Mouse (Mus musculus) thymus, adult 2 months (tissue): Measurements from ENCODE around the gene Ppp1r18.

Experiments used
- CTCF ChIP-seq: fragments of 200-500 bp; IDR thresholded peaks from 2 replicates; pipeline ENCODE4 v1.5.1; 2012; ENCODE audit warnings: mild to moderate bottlenecking, control low read depth, low read length, moderate library complexity, borderline replicate concordance; ENCODE audit not compliant: control insufficient read depth, poor library complexity, insufficient read depth; ENCODE audit errors: extremely low read depth
- POLR2A ChIP-seq: fragments of 200-500 bp; IDR thresholded peaks from 2 replicates; pipeline ENCODE4 v1.6.1; 2012; ENCODE audit warnings: mild to moderate bottlenecking, low read length, control low read depth, moderate library complexity; ENCODE audit not compliant: control insufficient read depth, poor library complexity, insufficient read depth; ENCODE audit errors: extremely low read depth

- peak; percentile 60; the same call in 1 of the 2 replicates for TF ChIP-seq CTCF
- 0 out of 2 replicates have a peak, but pooled peaks have one; percentile 31 for TF ChIP-seq POLR2A
Observed at GRCm38 (mm10) chr17:35879245-35880057, 14.1 kb downstream of the Ppp1r18 start, which contains the start of gene Dhx16.
